Mouse (Mus musculus): ENCODE data around the gene Ubox5. TPM values are rescaled to one million over a fixed set of nuclear protein-coding genes. Genes with fewer than 3 reads are reported as not detected.

The Ubox5 gene
- polyA plus RNA-seq, 2 experiments: 11.8 to 14.3 TPM

GRCm38 (mm10) chr2:130546957-130547356, 82.9 kb downstream of the Ubox5 start:
- H3K9me3 ChIP-seq (ENCODE audit: control insufficient read depth, low read length): no peaks in the 10 kb centered on the region

GRCm38 (mm10) chr2:130540266-130540665, 89.6 kb downstream of the Ubox5 start:
- H3K9ac ChIP-seq (ENCODE audit: low read depth, low read length, severe bottlenecking): no peak overlapping the region
- no peak for TF ChIP-seq POLR2A (IDR thresholded peaks at IDR 0.05; ENCODE audit: borderline replicate concordance, extremely low read depth, insufficient read depth, insufficient read length)
- H3K27me3 ChIP-seq (ENCODE audit: control insufficient read depth, insufficient read depth, low read length): no peaks in the 10 kb centered on the region
- H3K27ac ChIP-seq (replicated peaks; ENCODE audit: low read depth, low read length): no peak overlapping the region
- peaks cover 87% of the 10 kb centered on the region for H3K36me3 ChIP-seq (ENCODE audit: control insufficient read depth, insufficient read depth, low read length)
- H3K4me1 ChIP-seq (ENCODE audit: control insufficient read depth, insufficient read depth, low read length): no peaks in the 10 kb centered on the region
- 96% methylated on average over 9 of the region's 9 CpGs for WGBS
- no peak for ATAC-seq (ENCODE audit: low FRiP score, low read depth)
- no peak for DNase-seq (ENCODE audit: low spot score)
- H3K4me3 ChIP-seq (replicated peaks; ENCODE audit: low read length): no peak overlapping the region
- H3K4me2 ChIP-seq (replicated peaks; ENCODE audit: low read depth, low read length, severe bottlenecking): no peak overlapping the region
- no peaks in the 10 kb centered on the region for H3K9me3 ChIP-seq (ENCODE audit: control insufficient read depth, low read length)

More at GRCm38 (mm10) chr2:130546957-130547356, 82.9 kb downstream of the Ubox5 start:
- Histone ChIP-seq H3K36me3 (ENCODE audit: control insufficient read depth, insufficient read depth, low read length) (peaks cover 94% of the 10 kb centered on the region), H3K27ac (replicated peaks; ENCODE audit: low read depth, low read length) (no peak overlapping the region), H3K27me3 (ENCODE audit: control insufficient read depth, insufficient read depth, low read length) (no peaks in the 10 kb centered on the region), H3K4me1 (ENCODE audit: control insufficient read depth, insufficient read depth, low read length) (no peaks in the 10 kb centered on the region), H3K4me3 (replicated peaks; ENCODE audit: low read length) (no peak overlapping the region), H3K9ac (ENCODE audit: low read depth, low read length, severe bottlenecking) (no peak overlapping the region), H3K4me2 (replicated peaks; ENCODE audit: low read depth, low read length, severe bottlenecking) (no peak overlapping the region)
- TF ChIP-seq POLR2A (IDR thresholded peaks at IDR 0.05; ENCODE audit: borderline replicate concordance, extremely low read depth, insufficient read depth, insufficient read length): no peak
- 85% methylated on average over 8 of the region's 8 CpGs for WGBS
- DNase-seq (ENCODE audit: low spot score): no peak
- ATAC-seq (ENCODE audit: low FRiP score, low read depth): no peak

Other genes starting within 250 kb of the Ubox5 start
- 112 and 129 TPM in 2 replicates for gene Cpxm1, start 232.5 kb downstream of the Ubox5 start, polyA plus RNA-seq (2012; rRNA removed)
- gene Cpxm1, start 232.5 kb downstream of the Ubox5 start, polyA plus RNA-seq (2014; fragmentation: Nextera tagmentation; extraction: Ambion mirVana): 108 and 125 TPM in 2 replicates
- gene Gm28372, start 224.8 kb downstream of the Ubox5 start, polyA plus RNA-seq (2012; rRNA removed): not detected in 2 replicates
- gene Gm28372, start 224.8 kb downstream of the Ubox5 start, polyA plus RNA-seq (2014; fragmentation: Nextera tagmentation; extraction: Ambion mirVana): not detected in 2 replicates
- gene 1700020A23Rik, start 224.8 kb downstream of the Ubox5 start, polyA plus RNA-seq (2012; rRNA removed): not detected in 2 replicates
- not detected in 2 replicates for gene 1700020A23Rik, start 224.8 kb downstream of the Ubox5 start, polyA plus RNA-seq (2014; fragmentation: Nextera tagmentation; extraction: Ambion mirVana)
- not detected in 2 replicates for gene Tmem239, start 223.6 kb downstream of the Ubox5 start, polyA plus RNA-seq (2012; rRNA removed)
- gene Tmem239, start 223.6 kb downstream of the Ubox5 start, polyA plus RNA-seq (2014; fragmentation: Nextera tagmentation; extraction: Ambion mirVana): not detected in 2 replicates
- gene Vps16, start 205.7 kb downstream of the Ubox5 start, polyA plus RNA-seq (2012; rRNA removed): 148 and 170 TPM in 2 replicates
- 67.0 and 82.3 TPM in 2 replicates for gene Vps16, start 205.7 kb downstream of the Ubox5 start, polyA plus RNA-seq (2014; fragmentation: Nextera tagmentation; extraction: Ambion mirVana)
- gene Pced1a, start 205.3 kb downstream of the Ubox5 start, polyA plus RNA-seq (2012; rRNA removed): 57.5 and 64.1 TPM in 2 replicates
- 13.0 and 13.2 TPM in 2 replicates for gene Pced1a, start 205.3 kb downstream of the Ubox5 start, polyA plus RNA-seq (2014; fragmentation: Nextera tagmentation; extraction: Ambion mirVana)
- 81.7 and 94.9 TPM in 2 replicates for gene Ptpra, start 179.8 kb downstream of the Ubox5 start, polyA plus RNA-seq (2012; rRNA removed)
- 118 and 124 TPM in 2 replicates for gene Ptpra, start 179.8 kb downstream of the Ubox5 start, polyA plus RNA-seq (2014; fragmentation: Nextera tagmentation; extraction: Ambion mirVana)
- gene Mrps26, start 66.3 kb downstream of the Ubox5 start, polyA plus RNA-seq (2012; rRNA removed): 57.7 and 77.9 TPM in 2 replicates
- 102 and 104 TPM in 2 replicates for gene Mrps26, start 66.3 kb downstream of the Ubox5 start, polyA plus RNA-seq (2014; fragmentation: Nextera tagmentation; extraction: Ambion mirVana)
- 0.19 and 0.68 TPM in 2 replicates for gene Oxt, start 53.9 kb downstream of the Ubox5 start, polyA plus RNA-seq (2012; rRNA removed)
- gene Oxt, start 53.9 kb downstream of the Ubox5 start, polyA plus RNA-seq (2014; fragmentation: Nextera tagmentation; extraction: Ambion mirVana): not detected in 2 replicates
- gene Avp, start 47.5 kb downstream of the Ubox5 start, polyA plus RNA-seq (2012; rRNA removed): 0.13 TPM in 1 of 2 replicates, not detected in the other
- gene Avp, start 47.5 kb downstream of the Ubox5 start, polyA plus RNA-seq (2014; fragmentation: Nextera tagmentation; extraction: Ambion mirVana): not detected in 2 replicates
- 5.7 and 6.1 TPM in 2 replicates for gene Fastkd5, start within 50 bp of the Ubox5 start, polyA plus RNA-seq (2012; rRNA removed)
- gene Fastkd5, start within 50 bp of the Ubox5 start, polyA plus RNA-seq (2014; fragmentation: Nextera tagmentation; extraction: Ambion mirVana): 14.2 and 15.0 TPM in 2 replicates
- 14.6 and 16.2 TPM in 2 replicates for gene Lzts3, start 12.8 kb upstream of the Ubox5 start, polyA plus RNA-seq (2012; rRNA removed)
- gene Lzts3, start 12.8 kb upstream of the Ubox5 start, polyA plus RNA-seq (2014; fragmentation: Nextera tagmentation; extraction: Ambion mirVana): 1.1 and 1.4 TPM in 2 replicates
- gene Ddrgk1, start 34.6 kb upstream of the Ubox5 start, polyA plus RNA-seq (2012; rRNA removed): 48.0 and 58.5 TPM in 2 replicates
- gene Ddrgk1, start 34.6 kb upstream of the Ubox5 start, polyA plus RNA-seq (2014; fragmentation: Nextera tagmentation; extraction: Ambion mirVana): 53.7 and 66.3 TPM in 2 replicates
- 81.7 and 82.6 TPM in 2 replicates for gene Itpa, start 37.6 kb upstream of the Ubox5 start, polyA plus RNA-seq (2012; rRNA removed)
- 99.4 and 104 TPM in 2 replicates for gene Itpa, start 37.6 kb upstream of the Ubox5 start, polyA plus RNA-seq (2014; fragmentation: Nextera tagmentation; extraction: Ambion mirVana)
- gene Slc4a11, start 67.5 kb upstream of the Ubox5 start, polyA plus RNA-seq (2012; rRNA removed): 3.4 and 4.8 TPM in 2 replicates
- gene Slc4a11, start 67.5 kb upstream of the Ubox5 start, polyA plus RNA-seq (2014; fragmentation: Nextera tagmentation; extraction: Ambion mirVana): 1.9 and 2.0 TPM in 2 replicates